Mouse (Mus musculus) bone marrow, adult 2 months (tissue): ENCODE results near the gene Slc35e2.

Experiments
- CTCF ChIP-seq: fragments of 200-500 bp; IDR thresholded peaks from 2 replicates; pipeline ENCODE4 v1.5.1; 2011; ENCODE audit warnings: low read length, control low read depth; ENCODE audit not compliant: control insufficient read depth, insufficient read depth
- POLR2A ChIP-seq: fragments of 200-500 bp; IDR thresholded peaks from 2 replicates; pipeline ENCODE4 v1.6.1; 2011; ENCODE audit warnings: low read depth, mild to moderate bottlenecking, control low read depth, low read length, borderline replicate concordance; ENCODE audit not compliant: control insufficient read depth

DNA sequence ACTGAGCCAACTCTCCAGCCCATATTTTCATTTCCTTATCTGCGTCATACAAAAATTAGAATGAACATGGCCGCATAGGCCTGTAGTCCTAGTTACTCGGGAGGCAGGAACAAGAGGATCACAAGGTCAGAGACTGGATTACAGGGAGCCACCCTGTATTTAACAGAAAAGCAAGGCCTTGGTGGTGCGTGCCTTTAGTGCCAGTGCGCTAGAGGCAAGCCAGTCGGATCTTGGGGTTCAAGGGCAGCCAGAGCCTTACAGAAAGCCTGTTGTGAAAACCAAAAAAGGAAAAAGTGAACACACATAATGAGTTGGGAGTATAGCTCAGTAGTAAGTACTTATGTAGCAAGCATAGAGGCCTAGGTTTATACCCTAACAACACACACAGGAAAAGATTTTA lies 31.4 kb upstream of the Slc35e2 start:
- TF ChIP-seq CTCF (no peak), POLR2A (no peak)
